Mouse (Mus musculus) left cerebral cortex, adult 8-10 months (tissue): ENCODE results near the gene Mfsd1. TPM values are rescaled to one million over a fixed set of nuclear protein-coding genes. Genes with fewer than 3 reads are reported as not detected.

ENCODE experiments used
- DNase-seq, 2 experiments: peaks; one replicate each; pipeline ENCODE4 v3.0.0; 2022; ENCODE audit warnings: low spot score in 2 of 2
- total RNA-seq, 4 experiments: library from RNA; stranded (reverse); gene quantifications; 2 replicates each; pipeline ENCODE4 v1.2.4; 2022

Gene Mfsd1
- total RNA-seq, 4 experiments from 2014 or later: 32.2 to 45.5 (median 40.7) TPM

GRCm38 (mm10) chr3:67618222-67618621 lies 35.7 kb downstream of the Mfsd1 start:
- no peak for DNase-seq

GRCm38 (mm10) chr3:67624629-67625028 lies 42.1 kb downstream of the Mfsd1 start:
- DNase-seq: no peak

GRCm38 (mm10) chr3:67643135-67643534 lies 60.6 kb downstream of the Mfsd1 start:
- no peak for DNase-seq

GRCm38 (mm10) chr3:67645640-67646466 lies 63.3 kb downstream of the Mfsd1 start:
- no peak for DNase-seq

Other genes with a start within 250 kb of the Mfsd1 start
- 1 to 10 TPM in 3 of 4 experiments, under 1 TPM in 1; 0.89 to 2.1 (median 1.5) TPM for gene Mlf1, start 208.6 kb upstream of the Mfsd1 start, total RNA-seq
- gene Gm17402, start 207.6 kb upstream of the Mfsd1 start, total RNA-seq: not detected
- 10 to 100 TPM; 48.0 to 60.1 (median 52.6) TPM for gene Gfm1, start 152.6 kb upstream of the Mfsd1 start, total RNA-seq
- 10 to 100 TPM; 35.1 to 45.9 (median 40.3) TPM for gene Lxn, start 118.8 kb upstream of the Mfsd1 start, total RNA-seq
- gene Rarres1, start 67.2 kb upstream of the Mfsd1 start, total RNA-seq: 1 to 10 TPM; 1.6 to 2.3 (median 2.0) TPM